Mouse (Mus musculus) erythroblast, embryonic 14.5 days (primary cell): ENCODE results near the gene Zfp277.

ENCODE experiments used
- GATA1 ChIP-seq: IDR thresholded peaks from 2 replicates; pipeline ENCODE4 v1.6.1; 2012; ENCODE audit warnings: low read length, inconsistent platforms, mixed read lengths
- TAL1 ChIP-seq: IDR thresholded peaks from 3 replicates; pipeline ENCODE4 v1.6.1; 2012; ENCODE audit warnings: low read length, inconsistent platforms, mixed read lengths

DNA sequence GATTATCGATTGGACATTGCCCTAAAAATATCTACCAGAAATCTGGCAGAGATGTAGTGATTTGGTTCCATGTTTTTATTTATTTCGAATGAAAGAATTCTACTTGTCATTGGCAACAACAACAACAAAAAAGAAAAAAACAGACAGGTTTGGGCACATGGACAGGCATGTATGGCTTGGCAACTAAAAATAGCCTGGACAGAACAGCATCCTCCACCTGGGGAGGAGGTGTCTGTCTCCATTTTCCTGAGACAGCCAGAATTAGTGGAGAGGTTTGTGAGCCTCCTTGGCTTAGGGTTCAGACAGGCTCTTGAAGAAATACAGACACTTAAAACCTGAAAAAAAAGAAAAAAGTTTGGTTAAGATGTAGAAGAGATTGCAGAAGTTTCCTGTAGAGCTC lies 10.8 kb upstream of the Zfp277 start:
- TF ChIP-seq GATA1 (no peak), TAL1 (no peak)
